Mouse (Mus musculus): Measurements from ENCODE around the gene Eif3d. TPM values are rescaled to one million over a fixed set of nuclear protein-coding genes. Genes with fewer than 3 reads are reported as not detected.
A peak's percentile ranks its signal among the peaks of the same experiment; 100 is the strongest.

The Eif3d gene
- total and polyA plus RNA-seq, 3 experiments: 302 to 493 (median 344) TPM

GRCm38 (mm10) chr15:77929804-77930203 is 40.8 kb downstream of the Eif3d start:
- Histone ChIP-seq H3K27ac (ENCODE audit: insufficient read depth, low read depth) (no peak overlapping the region), H3K9ac (ENCODE audit: insufficient read depth, low read depth) (peak overlapping the region; percentile 87), H3K4me3 (replicated peaks in 1 of 3; ENCODE audit: low read depth in 2 of 3, low read length in 2 of 3, poor library complexity in 1 of 3) (peak overlapping the region; percentile 63 to 75 (median 70)), H3K27me3 (replicated peaks) (peaks cover 3% of the 10 kb centered on the region), H3K9me3 (replicated peaks; ENCODE audit: low read length) (no peaks in the 10 kb centered on the region), H3K4me1 (ENCODE audit: control insufficient read depth in 1 of 2, insufficient read depth in 2 of 2) (peaks cover 18 to 61% of the 10 kb centered on the region in 2 experiments), H3K79me2 (replicated peaks; ENCODE audit: control insufficient read depth, extremely low read depth, insufficient read depth, poor library complexity, severe bottlenecking) (peaks cover 12% of the 10 kb centered on the region), H3K4me2 (ENCODE audit: insufficient read depth, low read depth, poor library complexity, severe bottlenecking) (peak overlapping the region; percentile 81), H3K36me3 (replicated peaks in 1 of 2; ENCODE audit: control insufficient read depth in 1 of 2, insufficient read depth in 1 of 2, low read length in 1 of 2) (peaks cover 12 to 25% of the 10 kb centered on the region in 2 experiments)
- in situ Hi-C loops (cut with MboI; ENCODE audit: low pct_ligation_motif_present, low pct_unique_long_range_greater_than_20kb, low sequenced_read_pairs): loop anchor here (5.0 kb wide), 1 partner anchor 42 kb away; the partner anchor contains the start of gene Eif3d
- TF ChIP-seq TBP (conservative IDR thresholded peaks at IDR 0.05; ENCODE audit: low read depth, low read length) (no peak), CHD2 (IDR thresholded peaks at IDR 0.05; ENCODE audit: low read length) (no peak), NRF1 (IDR thresholded peaks at IDR 0.05; ENCODE audit: low read depth, low read length) (no peak), BHLHE40 (IDR thresholded peaks at IDR 0.05; ENCODE audit: low read depth, low read length) (no peak), MAZ (IDR thresholded peaks at IDR 0.05; ENCODE audit: low read depth, low read length) (no peak), TCF12 (IDR thresholded peaks at IDR 0.05; ENCODE audit: low read depth, low read length) (no peak), RCOR1 (conservative IDR thresholded peaks at IDR 0.05; ENCODE audit: low read depth, low read length) (no peak), POLR2A (IDR thresholded peaks at IDR 0.05; ENCODE audit: low read depth, low read length) (no peak), ZC3H11A (IDR thresholded peaks at IDR 0.05; ENCODE audit: low read depth, low read length) (no peak), ZKSCAN1 (IDR thresholded peaks at IDR 0.05; ENCODE audit: borderline replicate concordance, low read depth, low read length) (no peak), EP300 (IDR thresholded peaks at IDR 0.05; ENCODE audit: low read length) (no peak), SMC3 (IDR thresholded peaks at IDR 0.05; ENCODE audit: low read depth, low read length) (no peak), SIN3A (IDR thresholded peaks at IDR 0.05; ENCODE audit: low read length) (no peak), CTCF (conservative IDR thresholded peaks at IDR 0.05 in 1 of 2, IDR thresholded peaks at IDR 0.05 in 1 of 2; ENCODE audit: low read depth in 2 of 2, low read length in 2 of 2) (no peak), USF2 (conservative IDR thresholded peaks at IDR 0.05; ENCODE audit: low read depth, low read length) (no peak), PAX5 (IDR thresholded peaks at IDR 0.05; ENCODE audit: low read length) (no peak), MYC (IDR thresholded peaks at IDR 0.05; ENCODE audit: low read depth, low read length) (no peak), MXI1 (IDR thresholded peaks at IDR 0.05; ENCODE audit: low read depth, low read length) (no peak), NELFE (IDR thresholded peaks at IDR 0.05; ENCODE audit: low read depth, low read length) (no peak)
- dilution Hi-C loops (cut with MboI; ENCODE audit: extremely low pct_ligation_motif_present, extremely low pct_unique_long_range_greater_than_20kb, low sequenced_read_pairs): no loop called here
- DNase-seq (ENCODE audit: extremely low read depth): no peak

GRCm38 (mm10) chr15:77928673-77929331 is 41.8 kb downstream of the Eif3d start, which contains the start of gene Txn2:
TSS of gene Txn2 (minus strand) at chr15:77929006.
- peaks cover 3% of the 10 kb centered on the region for H3K27me3 ChIP-seq (replicated peaks)
- H3K4me2 ChIP-seq (ENCODE audit: insufficient read depth, low read depth, poor library complexity, severe bottlenecking): peak within 1 kb of the TSS; percentile 81
- peak; percentile 99 for DNase-seq (ENCODE audit: extremely low read depth)
- H3K79me2 ChIP-seq (replicated peaks; ENCODE audit: control insufficient read depth, extremely low read depth, insufficient read depth, poor library complexity, severe bottlenecking): peaks cover 12% of the 10 kb centered on the region
- peak within 1 kb of the TSS; percentile 87 for H3K9ac ChIP-seq (ENCODE audit: insufficient read depth, low read depth)
- peaks cover 15 to 55% of the 10 kb centered on the region in 2 experiments for H3K4me1 ChIP-seq (ENCODE audit: control insufficient read depth in 1 of 2, insufficient read depth in 2 of 2)
- in situ Hi-C loops (cut with MboI; ENCODE audit: low pct_ligation_motif_present, low pct_unique_long_range_greater_than_20kb, low sequenced_read_pairs) (no loop called here), dilution Hi-C loops (cut with MboI; ENCODE audit: extremely low pct_ligation_motif_present, extremely low pct_unique_long_range_greater_than_20kb, low sequenced_read_pairs) (no loop called here)
- peak within 1 kb of the TSS; percentile 88 for H3K27ac ChIP-seq (ENCODE audit: insufficient read depth, low read depth)
- H3K9me3 ChIP-seq (replicated peaks; ENCODE audit: low read length): no peaks in the 10 kb centered on the region
- H3K4me3 ChIP-seq (replicated peaks in 1 of 3; ENCODE audit: low read depth in 2 of 3, low read length in 2 of 3, poor library complexity in 1 of 3): peak within 1 kb of the TSS; percentile 63 to 81 (median 75)
- peaks cover 22 to 35% of the 10 kb centered on the region in 2 experiments for H3K36me3 ChIP-seq (replicated peaks in 1 of 2; ENCODE audit: control insufficient read depth in 1 of 2, insufficient read depth in 1 of 2, low read length in 1 of 2)
- peak; percentile 88 for TF ChIP-seq HCFC1 (IDR thresholded peaks at IDR 0.05; ENCODE audit: low read depth, low read length)
- TF ChIP-seq NRF1 (IDR thresholded peaks at IDR 0.05; ENCODE audit: low read depth, low read length): no peak; the same call in 1 of the 2 replicates
- peak; percentile 94 for TF ChIP-seq MAX (IDR thresholded peaks at IDR 0.05; ENCODE audit: low read length)
- peak; percentile 50; the same call in 1 of the 2 replicates for TF ChIP-seq MEF2A (IDR thresholded peaks at IDR 0.05; ENCODE audit: borderline replicate concordance, low read depth, low read length)
- peak; percentile 83 for TF ChIP-seq IRF4 (IDR thresholded peaks at IDR 0.05; ENCODE audit: low read depth, low read length)
- peak; percentile 43 for TF ChIP-seq USF1 (IDR thresholded peaks at IDR 0.05; ENCODE audit: low read depth, low read length)
- TF ChIP-seq USF2 (conservative IDR thresholded peaks at IDR 0.05; ENCODE audit: low read depth, low read length): peak; percentile 31; the same call in 1 of the 2 replicates
- TF ChIP-seq ELF1 (IDR thresholded peaks at IDR 0.05; ENCODE audit: low read depth, low read length): peak; percentile 90
- TF ChIP-seq POLR2AphosphoS2 (IDR thresholded peaks at IDR 0.05; ENCODE audit: low read depth, low read length): 0 out of 2 replicates have a peak, but pooled peaks have one; percentile 37
- no peak; the same call in 1 of the 2 replicates for TF ChIP-seq ETS1 (conservative IDR thresholded peaks at IDR 0.05; ENCODE audit: low read depth, low read length)
- peak; percentile 46 for TF ChIP-seq EP300 (IDR thresholded peaks at IDR 0.05; ENCODE audit: low read length)
- TF ChIP-seq TBP (conservative IDR thresholded peaks at IDR 0.05; ENCODE audit: low read depth, low read length): peak; percentile 64
- peak in 1 of 2 experiments; percentile 22; a peak in 1 of 4 replicates for TF ChIP-seq CTCF (conservative IDR thresholded peaks at IDR 0.05 in 1 of 2, IDR thresholded peaks at IDR 0.05 in 1 of 2; ENCODE audit: low read depth in 2 of 2, low read length in 2 of 2)
- peak; percentile 63 for TF ChIP-seq TCF12 (IDR thresholded peaks at IDR 0.05; ENCODE audit: low read depth, low read length)
- TF ChIP-seq POLR2A (IDR thresholded peaks at IDR 0.05; ENCODE audit: low read depth, low read length): peak; percentile 82
- TF ChIP-seq RAD21 (IDR thresholded peaks at IDR 0.05; ENCODE audit: low read depth, low read length): no peak
- TF ChIP-seq E2F4 (IDR thresholded peaks at IDR 0.05; ENCODE audit: insufficient replicate concordance, low read depth, low read length): peak; percentile 88; the same call in 1 of the 2 replicates
- TF ChIP-seq SMC3 (IDR thresholded peaks at IDR 0.05; ENCODE audit: low read depth, low read length): no peak
- TF ChIP-seq MXI1 (IDR thresholded peaks at IDR 0.05; ENCODE audit: low read depth, low read length): peak; percentile 98
- peak; percentile 45 for TF ChIP-seq ZNF384 (IDR thresholded peaks at IDR 0.05; ENCODE audit: low read depth, low read length)
- peak; percentile 91 for TF ChIP-seq MYC (IDR thresholded peaks at IDR 0.05; ENCODE audit: low read depth, low read length)

Measured in CH12.LX (cell line).